ENCODE assay signal across 23 mouse cellular contexts in the genomic region with DNA sequence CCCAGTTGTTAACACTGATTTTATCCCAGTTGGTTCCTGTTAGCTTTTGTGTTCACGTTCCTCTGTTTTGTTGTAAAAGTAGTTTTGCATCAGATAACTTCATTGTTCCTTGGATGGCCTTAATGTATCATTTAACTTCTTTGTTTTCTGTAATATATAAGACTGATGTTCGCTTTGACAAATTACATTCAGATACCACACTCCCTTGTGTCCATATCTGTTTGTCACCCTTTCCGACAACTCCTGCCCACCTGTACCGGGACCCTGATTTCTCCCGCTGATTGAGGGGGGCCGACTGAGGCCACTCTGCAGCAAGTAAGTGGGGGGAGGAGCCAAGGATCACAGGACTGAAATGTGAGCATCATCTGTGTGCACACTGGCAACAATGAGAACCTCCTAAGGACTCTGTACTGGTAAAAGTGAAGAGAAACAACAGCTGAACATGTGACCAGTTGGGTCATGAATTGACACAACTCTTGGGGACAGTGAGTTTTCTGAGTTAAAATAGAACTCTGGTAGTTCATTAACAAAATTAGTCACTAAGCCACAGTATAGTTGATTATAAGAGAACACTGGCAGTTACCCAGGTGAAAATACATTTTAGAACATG.
A peak's percentile ranks its signal among the peaks of the same experiment; 100 is the strongest.
DNase-seq lines count a peak whose midpoint lies in the region; ATAC-seq and TF ChIP-seq lines count a peak whose summit lies in the region.
"Had no signal": no experiment of that assay in that cellular context is flagged by ENCODE, and none has a peak within 500 bp of the region (broad histone marks: within the 10 kb centered on the region; RNA-seq: fewer than 3 reads in every experiment).

No protein-coding gene starts in this region.

- no peak overlapping the region for H3K27ac ChIP-seq in kidney, postnatal 0 days
- H3K27ac ChIP-seq: embryonic facial prominence, embryonic 13.5 days; forebrain, embryonic 12.5 days; heart, embryonic 10.5 days; hindbrain, embryonic 12.5 days had no signal

- H3K36me3 ChIP-seq in kidney, postnatal 0 days (ENCODE audit: insufficient read depth, low read length), result no peaks in the 10 kb centered on the region
- H3K36me3 ChIP-seq: embryonic facial prominence, embryonic 13.5 days; forebrain, embryonic 12.5 days; G1E; heart, embryonic 10.5 days; hindbrain, embryonic 12.5 days had no signal

- no peaks in the 10 kb centered on the region for H3K4me1 ChIP-seq in kidney, postnatal 0 days (replicated peaks; ENCODE audit: insufficient read depth, low read length)
- H3K4me1 ChIP-seq: embryonic facial prominence, embryonic 13.5 days; forebrain, embryonic 12.5 days; heart, embryonic 10.5 days; hindbrain, embryonic 12.5 days had no signal

- H3K9me3 ChIP-seq in kidney, postnatal 0 days (replicated peaks; ENCODE audit: low read length), result no peaks in the 10 kb centered on the region
- H3K9me3 ChIP-seq: embryonic facial prominence, embryonic 13.5 days; forebrain, embryonic 12.5 days; G1E; heart, embryonic 10.5 days; hindbrain, embryonic 12.5 days had no signal

- WGBS in kidney, postnatal 0 days, result 72% methylated on average over 6 of the region's 6 CpGs

- no peak overlapping the region for H3K4me2 ChIP-seq in kidney, postnatal 0 days (ENCODE audit: low read length)
- H3K4me2 ChIP-seq: embryonic facial prominence, embryonic 13.5 days; forebrain, embryonic 12.5 days; hindbrain, embryonic 12.5 days had no signal

- TF ChIP-seq CTCF in kidney, postnatal 0 days (IDR thresholded peaks at IDR 0.05; ENCODE audit: low read depth), result no peak

- ATAC-seq in kidney, postnatal 0 days (replicated peaks; ENCODE audit: low FRiP score, low read depth), result peak; percentile 92
- ATAC-seq: forebrain, embryonic 16.5 days; hindbrain, embryonic 16.5 days had no signal

- no peak overlapping the region for H3K9ac ChIP-seq in kidney, postnatal 0 days (ENCODE audit: low read depth, low read length)
- H3K9ac ChIP-seq: embryonic facial prominence, embryonic 13.5 days; forebrain, embryonic 12.5 days; hindbrain, embryonic 12.5 days had no signal

- peak; percentile 19 for DNase-seq in kidney, adult 9 months
- no peak for DNase-seq in kidney, adult 8-10 months
- DNase-seq in kidney, postnatal 0 days (ENCODE audit: low spot score), result peak; percentile 21
- DNase-seq in kidney, postnatal 36 days, result no peak
- peak; percentile 55 for DNase-seq in ES-CJ7 (ENCODE audit: low read depth, low spot score)
- peak; percentile 93 for DNase-seq in ZHBTc4 (ENCODE audit: low read depth, low spot score)
- no peak for DNase-seq in urinary bladder, postnatal 36 days (ENCODE audit: low spot score in 2 of 2)
- DNase-seq: adrenal gland, adult 2 months; adrenal gland, postnatal 25 days; cerebellum, adult 18-20 months; cerebellum, adult 9-11 months; cerebellum, postnatal 36 days; gastrocnemius, postnatal 14 days; heart, adult 18-20 months; heart, postnatal 10 days; heart, postnatal 4 days had no signal

- no peaks in the 10 kb centered on the region for H3K27me3 ChIP-seq in kidney, postnatal 0 days (ENCODE audit: insufficient read depth, low read length)
- H3K27me3 ChIP-seq: embryonic facial prominence, embryonic 13.5 days; forebrain, embryonic 12.5 days; hindbrain, embryonic 12.5 days had no signal

- no peak overlapping the region for H3K4me3 ChIP-seq in kidney, postnatal 0 days (replicated peaks; ENCODE audit: low read depth, low read length)
- H3K4me3 ChIP-seq: embryonic facial prominence, embryonic 13.5 days; forebrain, embryonic 12.5 days; heart, embryonic 10.5 days; hindbrain, embryonic 12.5 days had no signal

Comparison
In these comparisons a context has a peak if more than half of its experiments do, and no peak if none do; other contexts are left out.
1. DNase-seq: peak in kidney, adult 9 months (single experiment), kidney, postnatal 0 days (single experiment), ES-CJ7 (single experiment) and ZHBTc4 (single experiment); none in kidney, adult 8-10 months (0 of 2), kidney, postnatal 36 days (0 of 2) and urinary bladder, postnatal 36 days (0 of 2).